Mouse (Mus musculus) MEL (cell line): ENCODE measurements around the gene Pcbp2. TPM values are rescaled to one million over a fixed set of nuclear protein-coding genes. Genes with fewer than 3 reads are reported as not detected.

Source experiments
- DNase-seq: peaks from one replicate; pipeline ENCODE4 v3.0.0; 2011; ENCODE audit warnings: low read depth, low spot score
- H3K27ac ChIP-seq: 2 replicates; pipeline ENCODE4 v1.5.1; 2012; ENCODE audit warnings: low read depth, mild to moderate bottlenecking, control low read depth, low read length, moderate library complexity; ENCODE audit not compliant: control insufficient read depth
- H3K27me3 ChIP-seq, 2 experiments: fragments of 150-350 bp in 1 of 2; sonication (generic) in 1 of 2; 2 replicates each; pipeline ENCODE4 v1.6.1; 2012; ENCODE audit warnings: low read length in 2 of 2, mild to moderate bottlenecking in 2 of 2, improper control_type of control experiment in 1 of 2, moderate library complexity in 1 of 2; ENCODE audit not compliant: insufficient read depth in 2 of 2, control insufficient read depth in 1 of 2
- H3K36me3 ChIP-seq, 2 experiments: 2 replicates each; pipeline ENCODE4 v1.6.1; 2012 to 2014; ENCODE audit warnings: low read length in 2 of 2, improper control_type of control experiment in 1 of 2, inconsistent platforms in 1 of 2, mild to moderate bottlenecking in 1 of 2; ENCODE audit not compliant: insufficient read depth in 2 of 2, control insufficient read depth in 1 of 2
- H3K4me1 ChIP-seq, 2 experiments: fragments of 150-350 bp in 1 of 2; sonication (generic) in 1 of 2; 2 replicates each; pipeline ENCODE4 v1.6.1; 2012; ENCODE audit warnings: low read length in 2 of 2, improper control_type of control experiment in 1 of 2, mild to moderate bottlenecking in 1 of 2; ENCODE audit not compliant: insufficient read depth in 2 of 2, control insufficient read depth in 1 of 2
- H3K4me3 ChIP-seq, 2 experiments: fragments of 150-350 bp in 1 of 2; sonication (generic) in 1 of 2; 2 replicates each; pipeline ENCODE4 v1.5.1; 2012; ENCODE audit warnings: low read depth in 2 of 2, low read length in 2 of 2, mild to moderate bottlenecking in 2 of 2, moderate library complexity in 2 of 2, control low read depth in 1 of 2, improper control_type of control experiment in 1 of 2; ENCODE audit not compliant: control insufficient read depth in 1 of 2, insufficient read depth in 1 of 2
- H3K79me2 ChIP-seq: 2 replicates; pipeline ENCODE4 v1.6.1; 2012; ENCODE audit warnings: mild to moderate bottlenecking, low read length, moderate library complexity; ENCODE audit not compliant: control insufficient read depth, poor library complexity, insufficient read depth
- H3K9ac ChIP-seq: 2 replicates; pipeline ENCODE4 v1.6.1; 2012; ENCODE audit warnings: low read depth, mild to moderate bottlenecking, control low read depth, low read length, moderate library complexity; ENCODE audit not compliant: control insufficient read depth, poor library complexity, severe bottlenecking
- H3K9me3 ChIP-seq: fragments of 150-350 bp; sonication (generic); replicated peaks from 2 replicates; pipeline ENCODE4 v1.6.1; 2012; ENCODE audit warnings: mild to moderate bottlenecking, low read length, improper control_type of control experiment, moderate library complexity; ENCODE audit not compliant: insufficient read depth
- BHLHE40 ChIP-seq: IDR thresholded peaks from 2 replicates; pipeline ENCODE4 v1.6.1; 2012; ENCODE audit warnings: low read depth, mild to moderate bottlenecking, inconsistent platforms, low read length, improper control_type of control experiment, borderline replicate concordance
- CHD1 ChIP-seq: IDR thresholded peaks from 2 replicates; pipeline ENCODE4 v1.6.1; 2012; ENCODE audit warnings: low read depth, mild to moderate bottlenecking, inconsistent platforms, low read length, improper control_type of control experiment
- CHD2 ChIP-seq: IDR thresholded peaks from 2 replicates; pipeline ENCODE4 v1.6.1; 2011; ENCODE audit warnings: low read length, improper control_type of control experiment
- E2F4 ChIP-seq: IDR thresholded peaks from 2 replicates; pipeline ENCODE4 v1.6.1; 2011; ENCODE audit warnings: low read depth, low read length, improper control_type of control experiment, borderline replicate concordance
- EP300 ChIP-seq, 2 experiments: IDR thresholded peaks; 2 replicates each; pipeline ENCODE4 v1.6.1; 2011; ENCODE audit warnings: improper control_type of control experiment in 2 of 2, low read length in 2 of 2, low read depth in 1 of 2, mild to moderate bottlenecking in 1 of 2
- ETS1 ChIP-seq: IDR thresholded peaks from 2 replicates; pipeline ENCODE4 v1.6.1; 2012; ENCODE audit warnings: low read depth, mild to moderate bottlenecking, inconsistent platforms, low read length, improper control_type of control experiment, moderate library complexity
- GABPA ChIP-seq: IDR thresholded peaks from 2 replicates; pipeline ENCODE4 v1.6.1; 2012; ENCODE audit warnings: low read depth, mild to moderate bottlenecking, inconsistent platforms, low read length, improper control_type of control experiment, moderate library complexity
- GATA1 ChIP-seq: IDR thresholded peaks from 2 replicates; pipeline ENCODE4 v1.6.1; 2011; ENCODE audit warnings: low read depth, low read length, improper control_type of control experiment
- HCFC1 ChIP-seq: IDR thresholded peaks from 2 replicates; pipeline ENCODE4 v1.6.1; 2012; ENCODE audit warnings: low read depth, mild to moderate bottlenecking, inconsistent platforms, low read length, improper control_type of control experiment, moderate library complexity
- JUND ChIP-seq: IDR thresholded peaks from 2 replicates; pipeline ENCODE4 v1.6.1; 2011; ENCODE audit warnings: low read depth, mild to moderate bottlenecking, improper control_type of control experiment, low read length
- KAT2A ChIP-seq: conservative IDR thresholded peaks from 2 replicates; pipeline ENCODE4 v1.6.1; 2012; ENCODE audit warnings: low read depth, low read length, improper control_type of control experiment, inconsistent platforms
- MAFK ChIP-seq: IDR thresholded peaks from 2 replicates; pipeline ENCODE4 v1.6.1; 2011; ENCODE audit warnings: low read depth, mild to moderate bottlenecking, low read length, improper control_type of control experiment, borderline replicate concordance
- MAX ChIP-seq: IDR thresholded peaks from 2 replicates; pipeline ENCODE4 v1.6.1; 2011; ENCODE audit warnings: low read length, improper control_type of control experiment
- MAZ ChIP-seq: IDR thresholded peaks from 2 replicates; pipeline ENCODE4 v1.6.1; 2012; ENCODE audit warnings: low read depth, mild to moderate bottlenecking, inconsistent platforms, low read length, improper control_type of control experiment
- MEF2A ChIP-seq: IDR thresholded peaks from 2 replicates; pipeline ENCODE4 v1.6.1; 2014; ENCODE audit warnings: low read depth, mild to moderate bottlenecking, inconsistent platforms, low read length, improper control_type of control experiment; ENCODE audit not compliant: poor library complexity, insufficient replicate concordance, severe bottlenecking; ENCODE audit errors: extremely low read depth
- MYB ChIP-seq: IDR thresholded peaks from 2 replicates; pipeline ENCODE4 v1.6.1; 2011; ENCODE audit warnings: mild to moderate bottlenecking, low read depth, low read length, improper control_type of control experiment
- MYC ChIP-seq: IDR thresholded peaks from 2 replicates; pipeline ENCODE4 v1.6.1; 2011; ENCODE audit warnings: low read depth, mild to moderate bottlenecking, low read length, improper control_type of control experiment, moderate library complexity
- NELFE ChIP-seq: IDR thresholded peaks from 2 replicates; pipeline ENCODE4 v1.6.1; 2011; ENCODE audit warnings: low read depth, low read length, improper control_type of control experiment
- NRF1 ChIP-seq: IDR thresholded peaks from 2 replicates; pipeline ENCODE4 v1.6.1; 2014; ENCODE audit warnings: low read depth, mild to moderate bottlenecking, inconsistent platforms, low read length, improper control_type of control experiment, moderate library complexity; ENCODE audit not compliant: poor library complexity, insufficient read depth, severe bottlenecking
- POLR2A ChIP-seq, 2 experiments: IDR thresholded peaks; 2 replicates each; pipeline ENCODE4 v1.6.1; 2011 to 2012; ENCODE audit warnings: low read length in 2 of 2, mild to moderate bottlenecking in 2 of 2, control low read depth in 1 of 2, improper control_type of control experiment in 1 of 2, low read depth in 1 of 2, moderate library complexity in 1 of 2; ENCODE audit not compliant: control insufficient read depth in 1 of 2, insufficient read depth in 1 of 2, poor library complexity in 1 of 2
- POLR2AphosphoS5 ChIP-seq: IDR thresholded peaks from 2 replicates; pipeline ENCODE4 v1.6.1; 2012; ENCODE audit warnings: low read depth, borderline replicate concordance, mild to moderate bottlenecking, inconsistent platforms, low read length, moderate library complexity, mixed read lengths
- SMC3 ChIP-seq: IDR thresholded peaks from 2 replicates; pipeline ENCODE4 v1.6.1; 2011; ENCODE audit warnings: low read depth, low read length, improper control_type of control experiment
- TAL1 ChIP-seq: IDR thresholded peaks from 2 replicates; pipeline ENCODE4 v1.6.1; 2012; ENCODE audit warnings: mild to moderate bottlenecking, inconsistent platforms, low read length, moderate library complexity, mixed read lengths
- TBP ChIP-seq: IDR thresholded peaks from 2 replicates; pipeline ENCODE4 v1.8.0; 2011; ENCODE audit warnings: low read depth, low read length, improper control_type of control experiment
- TCF12 ChIP-seq: IDR thresholded peaks from 2 replicates; pipeline ENCODE4 v1.6.1; 2014; ENCODE audit warnings: low read depth, mild to moderate bottlenecking, inconsistent platforms, low read length, improper control_type of control experiment, moderate library complexity
- ZC3H11A ChIP-seq: IDR thresholded peaks from 2 replicates; pipeline ENCODE4 v1.6.1; 2012; ENCODE audit warnings: low read depth, mild to moderate bottlenecking, inconsistent platforms, low read length, improper control_type of control experiment
- ZKSCAN1 ChIP-seq: IDR thresholded peaks from 2 replicates; pipeline ENCODE4 v1.6.1; 2012; ENCODE audit warnings: low read depth, mild to moderate bottlenecking, inconsistent platforms, low read length, improper control_type of control experiment, moderate library complexity
- polyA plus RNA-seq, 2 experiments: library from polyadenylated mRNA; stranded (reverse) in 1 of 2; unstranded in 1 of 2; fragments of >175 nt in 1 of 2; fragments of >200 nt in 1 of 2; gene quantifications; 2 replicates each; pipeline versions ENCODE4 v1.2.1 to v1.2.4; 2012; ENCODE audit warnings: low replicate concordance in 2 of 2, low read depth in 1 of 2; ENCODE audit not compliant: insufficient read length in 2 of 2, insufficient read depth in 1 of 2, missing spikeins in 1 of 2
- total RNA-seq: library from RNA; depleted of rRNA; stranded (reverse); fragments of 300-350 nt; gene quantifications from 2 replicates; pipeline ENCODE4 v1.2.3, GENCODE M21; 2012

The Pcbp2 gene
- total and polyA plus RNA-seq, 3 experiments = 359 to 2,091 (median 977) TPM

DNA sequence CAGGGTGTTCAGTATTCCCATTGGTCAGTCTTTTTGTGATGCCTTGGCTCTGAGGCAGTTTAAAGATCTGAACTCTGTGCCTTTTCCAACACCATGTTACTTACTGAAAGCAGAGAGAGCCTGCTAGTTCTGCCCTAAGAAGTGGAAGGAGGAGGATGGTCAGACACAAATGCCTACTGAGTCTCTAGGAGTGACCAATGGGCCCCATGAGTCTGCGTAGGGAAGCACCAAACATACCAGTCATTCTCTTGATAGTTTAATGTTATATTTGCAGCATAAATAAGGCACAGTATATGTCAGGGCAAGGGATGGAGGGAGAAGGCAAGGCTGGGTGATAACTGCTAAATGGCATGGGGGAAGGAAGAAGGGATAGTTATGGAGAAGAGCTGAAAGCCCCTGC lies 58.1 kb downstream of the Pcbp2 start:
- H3K4me1 ChIP-seq = no peaks in the 10 kb centered on the region
- no peak for TF ChIP-seq TCF12
- no peak for TF ChIP-seq MAX
- no peak for TF ChIP-seq TAL1
- no peak for TF ChIP-seq MYC
- no peak for TF ChIP-seq ZC3H11A
- H3K36me3 ChIP-seq = peaks cover 0 to 14% of the 10 kb centered on the region in 2 experiments; a peak in 2 of 4 replicates
- DNase-seq = no peak
- H3K4me3 ChIP-seq = no peak overlapping the region
- no peak overlapping the region for H3K9ac ChIP-seq
- no peak overlapping the region for H3K27ac ChIP-seq
- H3K27me3 ChIP-seq = no peaks in the 10 kb centered on the region
- no peaks in the 10 kb centered on the region for H3K79me2 ChIP-seq
- no peaks in the 10 kb centered on the region for H3K9me3 ChIP-seq

DNA sequence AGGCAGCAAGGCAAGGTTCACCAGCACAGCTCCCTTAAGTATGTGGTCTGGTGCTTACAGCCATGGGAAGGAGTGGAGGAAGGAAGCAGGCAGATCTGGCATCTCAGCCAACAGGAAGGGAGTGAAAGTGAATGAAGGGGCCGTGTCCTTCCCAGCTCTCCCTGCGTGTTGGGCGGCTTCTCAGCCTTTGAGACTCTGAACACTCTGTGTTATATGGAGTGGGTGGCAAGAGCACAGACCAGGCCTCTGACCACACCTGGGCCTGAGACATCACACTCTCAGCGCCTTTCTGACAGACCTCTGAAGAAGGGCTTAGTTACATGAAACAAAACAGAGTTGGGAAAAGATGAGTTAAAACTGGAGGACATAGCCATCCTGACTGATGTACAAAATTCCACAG lies 60.2 kb downstream of the Pcbp2 start:
- Histone ChIP-seq H3K4me1 (no peaks in the 10 kb centered on the region), H3K79me2 (no peaks in the 10 kb centered on the region), H3K36me3 (peaks cover 0 to 28% of the 10 kb centered on the region in 2 experiments; a peak in 2 of 4 replicates), H3K27ac (no peak overlapping the region), H3K9ac (no peak overlapping the region), H3K27me3 (no peaks in the 10 kb centered on the region), H3K4me3 (no peak overlapping the region), H3K9me3 (no peaks in the 10 kb centered on the region)
- DNase-seq = no peak
- TF ChIP-seq POLR2A (IDR thresholded peaks at IDR 0.05; ENCODE audit: control insufficient read depth in 1 of 2, insufficient read depth in 1 of 2, low read depth in 1 of 2, low read length in 2 of 2, poor library complexity in 1 of 2) = no peak
- TF ChIP-seq ETS1 = no peak
- no peak for TF ChIP-seq MAZ
- no peak for TF ChIP-seq ZKSCAN1
- no peak for TF ChIP-seq GABPA
- TF ChIP-seq HCFC1 = no peak
- no peak for TF ChIP-seq TBP
- TF ChIP-seq NELFE = no peak
- no peak for TF ChIP-seq TAL1
- TF ChIP-seq EP300 (IDR thresholded peaks at IDR 0.05; ENCODE audit: low read depth in 1 of 2, low read length in 2 of 2) = no peak

DNA sequence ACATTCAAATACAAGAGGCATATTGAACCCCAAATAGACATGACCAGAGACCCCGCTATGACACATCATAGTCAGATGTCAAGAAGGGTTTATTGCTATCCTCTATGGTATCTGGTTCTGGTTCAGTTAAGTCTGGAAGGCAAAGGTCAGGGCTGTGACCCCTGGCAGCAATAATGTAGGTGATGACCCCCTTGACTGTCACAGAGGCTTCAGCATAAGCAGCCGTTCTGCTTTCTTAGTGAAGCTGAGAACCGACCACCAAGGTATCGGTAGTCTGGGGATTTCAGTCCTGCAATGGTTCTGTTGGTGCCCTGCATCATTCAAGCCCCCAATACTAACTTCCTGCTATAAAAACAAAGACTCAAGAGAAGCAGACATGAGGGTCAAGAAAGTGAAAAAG lies 61.2 kb downstream of the Pcbp2 start:
- no peaks in the 10 kb centered on the region for H3K27me3 ChIP-seq
- peaks cover 0 to 35% of the 10 kb centered on the region in 2 experiments; a peak in 2 of 4 replicates for H3K36me3 ChIP-seq
- no peak overlapping the region for H3K9ac ChIP-seq
- no peak overlapping the region for H3K4me3 ChIP-seq
- no peaks in the 10 kb centered on the region for H3K9me3 ChIP-seq
- DNase-seq = no peak
- H3K27ac ChIP-seq = no peak overlapping the region
- H3K79me2 ChIP-seq = no peaks in the 10 kb centered on the region
- H3K4me1 ChIP-seq = no peaks in the 10 kb centered on the region
- TF ChIP-seq MYB (no peak), ETS1 (no peak), POLR2AphosphoS5 (no peak), CHD1 (no peak), KAT2A (no peak), BHLHE40 (no peak), MEF2A (no peak), SMC3 (no peak), GATA1 (no peak), MAFK (no peak), NRF1 (no peak), JUND (no peak), E2F4 (no peak), GABPA (no peak), CHD2 (no peak), TBP (no peak), NELFE (no peak)
